Mouse (Mus musculus) spleen, embryonic (tissue): ENCODE data around the gene Nacc1.
"Not testable (repeated sequence)": the region's sequence is repeated elsewhere in the genome, so short reads cannot be mapped to it uniquely, and the experiment has no call there.

Experiments used
- CTCF ChIA-PET: fragments of 350-600 bp; sonication (Branson Sonifier 250); formaldehyde crosslinking; loops from one replicate; lab custom pipeline; 2022; lab: Charles Lee

The Nacc1 gene

GRCm38 (mm10) chr8:84647461-84647901 is 40.2 kb downstream of the Nacc1 start:
- CTCF ChIA-PET, result interaction anchor here (0.6 kb wide), 1 partner anchor 27 kb away, joined by 7 read pairs; no protein-coding TSS in a partner anchor

GRCm38 (mm10) chr8:84646800-84647199 is 40.9 kb downstream of the Nacc1 start:
- CTCF ChIA-PET, result no interaction called here

- CTCF ChIA-PET, result interaction anchor here (1.0 kb wide), 2 partner anchors 15 to 18 kb away, joined by 3 read pairs; no protein-coding TSS in a partner anchor
These were observed 44.6 kb downstream of the Nacc1 start for GRCm38 (mm10) chr8:84643019-84643418.

GRCm38 (mm10) chr8:84641578-84642361 is 45.9 kb downstream of the Nacc1 start:
- CTCF ChIA-PET, result interaction anchor here (0.5 to 1.0 kb wide), 3 partner anchors 16 to 19 kb away, joined by 3 to 7 read pairs (median 4); no protein-coding TSS in a partner anchor

GRCm38 (mm10) chr8:84640617-84641294 is 46.9 kb downstream of the Nacc1 start:
- CTCF ChIA-PET, result no interaction called here

GRCm38 (mm10) chr8:84640010-84640588 is 47.6 kb downstream of the Nacc1 start:
- CTCF ChIA-PET, result no interaction called here

- CTCF ChIA-PET, result interaction anchor here (0.6 kb wide), 2 partner anchors 19 to 172 kb away, joined by 3 to 5 read pairs; no protein-coding TSS in a partner anchor
These were observed 48.3 kb downstream of the Nacc1 start for GRCm38 (mm10) chr8:84639162-84640009.

GRCm38 (mm10) chr8:84638555-84639161 is 49.0 kb downstream of the Nacc1 start:
- CTCF ChIA-PET, result interaction anchor here (0.6 to 0.7 kb wide), 3 partner anchors 11 to 173 kb away, joined by 3 to 5 read pairs (median 4); no protein-coding TSS in a partner anchor

- CTCF ChIA-PET, result interaction anchor here (0.6 to 0.7 kb wide), 2 partner anchors 10 to 55 kb away, joined by 4 to 7 read pairs; no protein-coding TSS in a partner anchor
These were observed 49.6 kb downstream of the Nacc1 start for GRCm38 (mm10) chr8:84637946-84638554.

- CTCF ChIA-PET, result no interaction called here
These were observed 51.5 kb downstream of the Nacc1 start for GRCm38 (mm10) chr8:84636051-84636691.

GRCm38 (mm10) chr8:84635397-84636050 is 52.1 kb downstream of the Nacc1 start:
- CTCF ChIA-PET, result no interaction called here

GRCm38 (mm10) chr8:84634849-84635304 is 52.8 kb downstream of the Nacc1 start:
- CTCF ChIA-PET, result interaction anchor here (0.6 kb wide), 1 partner anchor 22 kb away, joined by 13 read pairs; no protein-coding TSS in a partner anchor

- CTCF ChIA-PET, result interaction anchor here (0.6 kb wide), 1 partner anchor 21 kb away, joined by 13 read pairs; no protein-coding TSS in a partner anchor
These were observed 53.6 kb downstream of the Nacc1 start for GRCm38 (mm10) chr8:84633841-84634584.

GRCm38 (mm10) chr8:84631813-84632212 is 55.8 kb downstream of the Nacc1 start:
- CTCF ChIA-PET, result no interaction called here

- CTCF ChIA-PET, result interaction anchor here (0.6 kb wide), 1 partner anchor 1091 kb away, joined by 3 read pairs; no protein-coding TSS in a partner anchor
These were observed 57.5 kb downstream of the Nacc1 start for GRCm38 (mm10) chr8:84630145-84630544.

- CTCF ChIA-PET, result interaction anchor here (0.5 to 0.6 kb wide), 2 partner anchors 24 to 39 kb away, joined by 3 to 11 read pairs; no protein-coding TSS in a partner anchor
These were observed 58.1 kb downstream of the Nacc1 start for GRCm38 (mm10) chr8:84629586-84629985.

GRCm38 (mm10) chr8:84623425-84623824 is 64.2 kb downstream of the Nacc1 start:
- CTCF ChIA-PET, result not testable (repeated sequence)
